Mouse (Mus musculus) hematopoietic stem cell, adult 5-6 weeks (primary cell): ENCODE data around the gene Ces4a. TPM values are rescaled to one million over a fixed set of nuclear protein-coding genes. Genes with fewer than 3 reads are reported as not detected.
A peak's percentile ranks its signal among the peaks of the same experiment; 100 is the strongest.
"Not testable (repeated sequence)": the region's sequence is repeated elsewhere in the genome, so short reads cannot be mapped to it uniquely, and the experiment has no call there.

ENCODE experiments used
- ATAC-seq, 2 experiments: fragments of 125-278 bp in 1 of 2; replicated peaks in 1 of 2; 2 replicates each; pipeline ENCODE4 v1.8.0; 2016 to 2017; ENCODE audit warnings: inconsistent platforms in 2 of 2, mild to moderate bottlenecking in 2 of 2, moderate number of reproducible peaks in 2 of 2, low read depth in 1 of 2, moderate TSS enrichment in 1 of 2; ENCODE audit not compliant: low FRiP score in 2 of 2, poor library complexity in 2 of 2, severe bottlenecking in 2 of 2, insufficient read depth in 1 of 2, low TSS enrichment in 1 of 2
- total RNA-seq: library from RNA; stranded (forward); fragments of 172-1452, 232-1000 nt; gene quantifications from 2 replicates; pipeline ENCODE4 v1.2.3, GENCODE M21; 2017

The Ces4a gene
- not detected in 2 replicates for total RNA-seq

DNA sequence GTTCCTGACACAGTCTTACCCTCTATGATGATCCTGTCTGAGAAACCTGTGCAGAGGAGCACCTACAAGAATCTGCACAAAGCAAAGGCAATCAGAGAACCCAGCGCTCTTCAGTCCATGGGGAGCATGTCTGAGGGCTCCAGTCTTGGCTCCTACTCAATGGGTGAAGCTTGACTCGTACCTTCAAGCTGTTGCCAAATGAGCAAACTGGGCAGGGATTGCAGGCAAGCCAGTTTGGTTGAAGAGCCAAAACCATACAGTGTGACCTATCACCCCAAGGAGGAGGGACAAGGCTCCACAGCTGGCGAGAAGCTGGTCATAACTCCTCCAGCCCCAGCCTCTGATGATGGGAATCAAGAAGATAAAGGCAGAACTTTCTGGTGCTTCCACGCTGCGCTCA, at the start of gene Ces4a:
Gene Ces4a, plus strand, starts transcription at position 292 of the 400 bp plus-strand sequence.
- ATAC-seq: no peak

DNA sequence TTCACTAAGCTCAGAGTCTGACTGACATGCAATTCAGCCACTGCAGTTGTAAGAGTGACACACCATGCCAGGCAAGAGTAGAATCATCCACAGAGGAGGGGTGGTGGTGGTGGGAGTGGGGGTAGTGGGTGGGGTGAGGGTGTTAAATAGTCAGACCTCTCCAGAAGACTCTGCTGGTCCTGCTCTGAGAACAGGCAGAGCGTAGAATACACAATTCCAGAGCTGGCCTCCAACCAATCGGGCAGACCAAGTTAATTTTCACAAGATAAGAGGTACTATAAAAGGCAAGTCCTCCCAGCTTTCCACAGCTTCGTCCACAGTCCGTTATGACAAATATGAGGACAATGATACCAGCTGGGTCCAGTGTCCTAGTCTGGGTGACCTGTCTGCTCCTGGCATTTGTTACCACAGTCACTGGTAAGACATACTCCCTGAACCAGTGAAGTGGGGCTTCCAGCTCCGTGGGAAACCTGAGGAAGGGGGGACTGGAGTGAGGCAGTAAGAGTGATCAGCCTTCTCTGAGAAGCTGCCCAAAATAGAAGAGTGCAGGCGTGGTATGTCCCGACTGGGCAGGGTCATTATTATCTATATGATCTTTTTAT, 48.0 kb upstream of the Ces4a start, which contains the start of gene Ces3b:
Gene Ces3b, plus strand, starts transcription at position 305 of the 602 bp plus-strand sequence.
- no peak for ATAC-seq

DNA sequence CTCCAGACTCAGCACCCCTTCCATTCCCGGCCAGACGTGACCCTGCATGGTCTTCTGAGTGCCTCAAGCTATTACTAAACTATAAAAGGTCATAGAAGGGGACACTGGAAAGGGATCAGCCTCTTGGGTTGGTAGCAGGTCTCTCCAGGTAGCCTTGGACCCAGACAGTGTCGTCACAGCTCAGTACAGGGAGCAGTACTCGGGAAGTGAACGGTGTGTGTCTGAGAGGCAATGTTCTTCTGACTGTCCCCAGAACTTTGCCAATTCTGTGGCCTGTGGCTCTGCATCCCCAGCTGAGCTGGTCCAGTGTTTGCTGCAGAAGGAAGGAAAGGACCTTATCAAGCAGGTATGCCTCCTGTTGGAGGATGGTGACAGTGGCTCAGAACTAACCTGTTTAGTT, 43.4 kb upstream of the Ces4a start:
- not testable (repeated sequence) for ATAC-seq

DNA sequence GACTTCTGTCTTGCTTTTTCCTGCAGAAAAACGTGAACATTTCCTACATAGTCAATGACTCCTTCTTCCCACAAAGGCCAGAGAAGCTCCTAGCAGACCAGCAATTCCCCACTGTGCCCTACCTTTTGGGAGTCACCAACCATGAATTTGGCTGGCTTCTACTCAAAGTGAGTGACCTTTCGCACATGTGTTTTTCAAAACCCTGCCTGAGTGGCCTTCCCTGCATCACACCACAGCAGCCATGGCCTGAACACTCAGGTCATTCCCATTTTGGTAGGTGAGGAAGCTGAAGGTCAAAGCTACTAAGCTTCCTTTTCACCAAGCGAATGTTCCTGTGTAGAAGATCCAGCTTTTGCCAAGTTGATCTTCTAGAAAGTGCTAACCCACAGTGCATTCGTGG, 43.0 kb upstream of the Ces4a start:
- no peak for ATAC-seq

DNA sequence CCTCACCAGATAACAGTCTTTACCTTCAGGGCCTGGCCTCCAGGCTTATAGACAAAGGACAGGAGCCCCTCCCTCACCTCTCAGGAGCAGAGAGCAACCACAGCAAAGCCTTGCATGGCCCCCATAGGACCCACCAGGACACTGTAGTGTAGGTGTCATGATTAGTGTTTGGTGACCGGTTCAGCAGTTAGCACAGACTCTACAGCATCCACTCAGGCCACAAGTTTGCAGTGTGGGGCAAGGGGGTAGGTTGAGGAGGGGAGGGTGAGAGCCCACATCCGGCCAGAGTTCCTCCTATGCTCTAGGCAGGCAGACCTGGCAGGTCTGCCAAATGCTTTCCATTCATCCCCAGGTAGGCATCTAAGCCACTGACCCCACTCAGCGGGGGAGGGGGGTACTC, 37.6 kb upstream of the Ces4a start:
- no peak for ATAC-seq

DNA sequence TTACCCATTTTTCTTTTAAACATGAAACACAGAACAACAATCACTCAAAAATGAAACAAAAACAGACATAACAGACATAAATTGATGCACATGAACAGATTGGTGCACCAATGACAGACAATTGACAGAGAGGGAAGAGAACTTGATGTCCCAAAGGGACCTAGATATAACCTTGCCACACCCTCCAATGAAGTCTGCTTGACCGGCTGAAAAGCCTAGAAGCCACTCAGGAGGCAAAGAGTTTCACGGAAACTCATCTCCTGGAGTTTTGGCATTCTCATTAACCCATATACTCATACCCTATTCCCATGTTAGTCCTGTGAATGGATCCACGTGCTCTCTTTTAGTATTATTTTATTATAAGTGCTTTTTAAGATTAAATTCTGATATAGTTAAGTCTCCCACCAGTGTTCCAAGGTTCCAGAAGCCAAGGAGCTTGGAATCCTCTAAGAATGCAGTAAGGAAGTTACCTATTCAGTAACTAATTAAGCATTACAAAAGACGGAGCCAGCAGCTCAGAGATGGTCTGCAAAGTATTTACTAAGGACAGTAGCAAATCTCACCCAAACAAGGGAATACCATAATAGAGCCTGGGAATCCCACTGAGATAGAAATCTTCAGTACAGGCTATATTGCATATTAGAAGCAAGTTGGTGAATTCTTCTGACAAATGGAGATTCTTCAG, 29.4 kb upstream of the Ces4a start:
- ATAC-seq: not testable (repeated sequence)

DNA sequence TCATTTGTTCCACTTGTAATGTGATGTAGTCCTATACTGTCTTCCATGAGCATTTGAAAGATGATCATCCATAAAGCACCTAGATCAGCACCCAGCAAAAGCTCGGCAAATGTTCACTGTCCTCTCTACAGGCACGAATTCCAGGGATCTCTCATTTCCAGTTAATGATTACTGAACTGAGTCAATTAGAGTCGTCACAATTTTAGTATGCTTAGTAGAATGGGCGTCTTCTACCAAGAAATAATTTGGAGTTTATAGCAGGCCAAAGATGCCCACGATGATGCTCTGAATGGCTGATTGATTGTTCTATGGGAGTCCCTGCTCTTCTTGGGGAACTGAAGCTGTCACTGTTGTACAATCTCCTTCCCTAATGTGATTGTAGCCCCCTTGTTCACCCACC, 27.9 kb upstream of the Ces4a start:
- not testable (repeated sequence) for ATAC-seq

DNA sequence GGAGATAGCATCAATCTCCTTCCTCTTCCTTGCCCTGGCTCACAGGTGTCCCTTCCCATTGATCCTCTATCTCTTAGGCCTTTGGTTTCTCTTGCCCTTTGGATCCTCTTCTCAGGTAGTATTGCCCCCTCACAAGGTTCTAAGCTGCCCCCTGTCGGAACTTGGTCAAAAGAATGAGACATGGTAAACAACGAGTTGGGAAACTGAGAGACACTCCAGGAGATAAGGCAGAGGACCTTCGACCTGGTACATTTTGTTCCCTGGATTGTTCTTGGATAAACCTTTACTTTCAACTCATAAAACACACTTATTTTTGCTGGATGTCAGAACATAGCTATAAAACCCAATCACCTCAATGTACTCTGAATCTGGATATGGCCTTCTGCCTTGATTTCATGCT, 27.4 kb upstream of the Ces4a start:
- no peak for ATAC-seq

DNA sequence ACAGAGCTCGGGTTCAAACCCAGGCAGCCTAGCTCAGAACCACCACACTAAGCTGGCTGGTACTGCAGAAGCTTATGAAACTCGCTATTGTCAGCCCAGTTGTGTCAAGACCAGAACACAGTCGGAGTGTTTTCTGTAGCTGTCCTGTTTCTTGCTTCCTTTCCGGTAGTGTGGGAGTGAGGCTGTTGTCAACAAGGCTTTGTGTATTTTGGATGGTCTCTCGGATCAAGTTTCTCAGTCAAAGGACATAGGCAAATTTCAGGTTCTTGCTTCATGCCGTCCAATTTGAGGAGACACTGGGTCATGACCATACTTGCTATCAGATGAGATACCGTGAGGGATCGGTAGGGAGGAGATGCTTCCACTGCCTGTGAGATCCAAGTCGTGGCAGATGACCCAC, 1.7 kb upstream of the Ces4a start:
- no peak for ATAC-seq

DNA sequence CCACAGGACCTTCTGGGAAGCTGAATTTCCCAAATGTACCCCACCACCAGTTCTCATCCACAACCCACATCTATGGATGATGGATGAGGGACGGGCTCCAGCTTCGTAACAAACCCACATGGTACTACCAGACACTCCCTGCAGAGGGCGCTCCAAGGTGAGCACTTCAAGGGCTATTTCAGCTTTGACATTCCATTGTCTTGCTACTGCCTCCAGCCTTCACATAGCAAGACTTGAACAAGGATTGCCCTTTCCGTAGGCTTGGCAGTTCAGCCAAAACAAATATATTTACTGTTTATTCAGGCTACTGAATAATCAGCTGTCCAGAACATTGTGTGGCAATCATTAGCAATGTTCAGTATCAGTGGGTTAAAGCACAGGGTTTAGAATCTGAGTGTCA, 6.8 kb downstream of the Ces4a start:
- peak; percentile 78 to 84 for ATAC-seq

DNA sequence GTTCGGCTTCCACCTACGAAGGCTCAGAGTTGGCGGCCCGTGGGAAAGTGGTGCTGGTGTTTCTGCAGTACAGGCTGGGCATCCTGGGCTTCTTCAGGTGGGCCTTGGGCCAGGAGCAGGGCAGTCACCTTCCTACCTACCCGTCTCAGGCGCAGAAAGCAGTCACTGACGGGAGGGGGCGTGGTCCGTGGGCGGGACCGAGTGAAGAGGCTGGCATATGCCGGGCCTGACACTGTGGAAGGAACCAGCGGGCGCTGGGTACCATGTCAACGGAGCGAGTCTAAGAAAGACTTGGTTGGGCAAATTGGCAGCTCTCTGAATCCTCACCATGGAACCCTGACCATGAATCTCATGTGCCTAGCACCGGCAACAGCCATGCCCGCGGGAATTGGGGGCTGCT, 10.8 kb downstream of the Ces4a start:
- ATAC-seq: peak; percentile 43 to 56; a peak in 1 of 4 replicates

DNA sequence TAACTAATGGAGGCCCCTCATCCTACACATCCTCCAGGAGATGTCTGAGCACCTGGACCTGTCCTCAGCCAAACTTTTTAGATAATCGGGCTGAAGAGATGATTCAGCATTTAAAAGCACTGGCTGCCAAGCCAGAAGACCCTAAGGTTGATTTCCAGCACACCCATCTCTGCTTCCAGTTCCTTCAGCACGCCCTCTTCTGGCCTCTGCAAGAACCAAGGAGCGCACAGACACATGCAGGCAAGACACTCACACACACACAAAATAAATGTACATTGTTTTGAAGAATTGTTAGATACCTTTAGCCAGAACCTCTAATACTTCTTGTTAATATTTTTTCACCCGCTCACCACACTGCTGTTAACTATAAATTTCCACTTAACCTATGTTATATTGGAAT, 20.1 kb downstream of the Ces4a start:
- no peak for ATAC-seq

DNA sequence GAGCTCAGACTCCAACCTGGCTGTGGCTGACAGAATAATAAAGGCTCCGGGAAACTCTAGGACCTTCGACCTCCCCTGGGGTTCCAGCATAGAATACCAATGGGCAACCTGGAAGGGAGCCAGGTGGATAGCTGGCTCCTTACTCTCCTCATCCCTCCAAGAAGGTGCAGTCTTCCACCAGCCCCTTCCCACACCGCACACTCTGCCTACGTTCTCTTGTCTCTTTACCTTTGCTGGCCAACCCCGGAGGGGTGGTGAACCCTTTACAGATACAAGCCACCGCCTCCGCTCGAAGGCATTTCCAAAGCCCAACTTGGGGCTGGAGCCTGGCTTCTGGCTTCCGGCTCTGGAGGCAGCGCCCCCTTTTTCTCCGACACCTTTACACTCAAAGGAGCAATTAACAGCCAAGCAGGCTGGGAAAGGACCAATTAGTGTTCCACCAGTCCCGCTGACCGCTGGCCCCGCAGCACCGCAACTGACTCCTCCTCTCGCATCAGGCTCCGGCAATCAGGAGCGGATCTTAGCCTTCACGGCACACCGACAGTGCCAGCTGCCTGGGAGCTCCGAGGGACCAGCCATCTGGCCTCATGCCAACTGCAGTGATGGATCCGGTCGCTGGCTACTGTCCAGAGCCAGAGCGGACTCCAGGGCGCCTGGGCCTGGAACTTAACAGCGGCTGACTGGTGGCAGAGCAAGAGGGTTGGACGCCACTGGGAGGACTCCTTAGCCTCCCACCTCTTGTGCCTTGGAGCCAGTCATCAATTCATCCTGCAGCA, 21.2 kb downstream of the Ces4a start:
- ATAC-seq: peak; percentile 35 to 47; a peak in 2 of 4 replicates

DNA sequence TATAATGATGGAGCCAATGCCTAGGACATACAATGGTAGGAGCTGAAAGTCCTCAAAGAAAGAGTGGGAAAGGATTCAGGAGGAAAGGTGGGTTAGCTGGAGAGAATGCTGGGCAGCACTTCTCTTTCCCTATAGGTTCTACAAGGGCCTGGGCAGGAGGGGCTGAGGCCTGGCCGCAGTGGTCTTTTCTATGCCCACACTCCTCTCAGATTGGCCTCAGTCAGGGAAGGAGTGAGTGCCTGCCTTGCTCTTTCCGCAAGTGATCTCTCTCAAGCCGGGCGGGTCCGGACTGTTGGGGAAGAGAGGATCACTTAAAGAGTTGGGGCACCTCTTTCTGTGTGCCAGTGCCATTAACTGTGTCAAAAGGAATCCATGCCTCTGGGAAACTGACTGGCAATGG, 22.7 kb downstream of the Ces4a start:
- ATAC-seq: no peak

DNA sequence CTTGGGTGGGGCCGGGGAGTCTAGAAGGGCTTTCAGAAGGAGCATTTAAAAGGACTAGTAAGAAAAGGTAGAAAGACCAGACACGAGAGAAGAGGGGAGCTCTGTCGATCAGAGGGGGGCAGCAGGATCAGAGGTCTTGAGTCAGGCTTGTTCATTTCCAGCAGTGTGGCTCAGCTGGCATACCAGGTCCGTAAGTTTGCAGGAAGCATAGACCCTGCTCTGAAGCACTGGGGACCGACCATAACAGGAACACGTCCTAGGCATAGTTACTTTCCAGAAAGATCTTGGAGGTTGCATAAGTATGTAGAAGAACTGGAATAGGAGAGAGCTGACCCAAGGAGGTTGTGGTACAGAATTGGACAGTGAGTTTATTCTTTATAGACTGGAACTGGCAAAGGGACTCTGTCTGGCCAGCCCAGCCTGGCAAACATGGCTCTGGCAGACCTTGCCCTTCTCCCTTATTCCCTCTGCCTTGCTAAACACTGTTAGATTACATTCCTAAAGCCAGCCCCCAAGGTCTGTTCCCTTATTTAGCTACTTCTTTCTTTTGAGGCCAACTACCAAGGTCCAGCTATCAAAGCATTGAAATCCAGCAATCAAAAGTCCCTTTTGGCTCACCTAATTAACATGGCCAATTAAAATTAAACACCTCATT, 23.6 kb downstream of the Ces4a start:
- no peak for ATAC-seq

DNA sequence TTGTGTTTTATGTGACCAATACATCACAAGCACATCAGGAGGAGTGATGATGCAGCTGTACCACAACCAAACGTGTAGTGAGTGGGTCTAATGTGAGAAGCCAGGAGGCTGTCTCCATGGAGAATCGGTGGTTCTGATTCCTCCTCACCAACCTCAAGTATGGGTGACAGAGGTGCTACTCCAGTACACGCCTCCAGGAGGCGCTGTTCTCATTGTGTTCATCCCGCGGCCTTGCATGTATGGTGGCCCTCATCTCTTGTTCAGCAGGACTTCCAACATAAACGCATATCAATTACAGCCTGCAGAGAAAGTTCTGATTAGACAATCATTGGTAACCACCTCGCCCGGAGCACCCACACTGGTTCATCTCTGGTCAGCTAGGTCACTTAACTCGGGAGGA, 26.0 kb downstream of the Ces4a start:
- ATAC-seq: 0 out of 4 replicates have a peak, but pooled peaks have one; percentile 19 to 44

DNA sequence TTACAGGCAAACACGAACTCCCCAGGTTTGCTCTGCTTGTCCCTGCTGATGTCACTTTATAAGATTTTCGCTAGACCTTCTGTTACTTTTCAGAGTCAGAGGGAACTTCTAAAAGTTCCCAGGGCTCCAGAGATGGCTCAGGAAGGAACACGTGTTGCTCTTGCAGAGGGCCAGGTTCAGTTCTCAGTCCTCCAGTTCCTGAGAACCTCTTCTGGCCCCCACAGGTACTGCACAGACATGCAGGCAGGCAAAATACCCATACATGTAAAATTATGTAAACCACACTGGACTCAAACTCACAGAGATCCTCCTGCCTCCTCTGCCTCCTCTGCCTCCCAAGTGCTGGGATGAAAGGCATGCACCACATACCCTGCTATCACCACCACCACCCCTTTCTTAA, 26.5 kb downstream of the Ces4a start:
- ATAC-seq: peak in 1 of 2 experiments; percentile 49; a peak in 2 of 4 replicates

DNA sequence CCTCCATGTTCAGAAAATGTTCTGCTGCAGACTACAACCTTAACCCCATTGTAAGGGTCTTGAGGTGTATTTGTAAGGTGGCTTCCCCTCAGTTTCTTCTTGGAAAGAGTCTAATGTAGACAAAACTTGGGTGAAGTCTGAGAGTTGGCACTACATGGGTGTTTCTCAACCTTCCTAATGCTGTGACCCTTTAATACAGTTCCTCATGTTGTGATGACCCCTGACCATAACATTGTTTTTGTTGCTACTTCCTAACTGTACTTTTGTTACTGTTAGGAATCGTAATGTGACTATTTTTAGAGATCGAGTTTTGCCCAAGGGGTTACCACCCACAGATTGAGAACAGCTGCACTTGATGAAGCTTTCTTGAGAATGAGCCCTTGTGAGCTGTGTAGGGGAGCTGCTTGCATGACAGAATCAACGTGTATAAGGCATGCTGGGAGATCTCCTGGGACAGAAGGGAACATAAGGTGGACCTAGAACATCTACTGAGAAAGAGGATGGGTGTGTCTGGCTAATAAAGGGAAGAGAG, 29.6 kb downstream of the Ces4a start:
- ATAC-seq: no peak
